Mouse (Mus musculus) testis, postnatal 10 days (tissue): Measurements from ENCODE around the gene Mafk.
A peak's percentile ranks its signal among the peaks of the same experiment; 100 is the strongest.

Experiments
- DNase-seq: peaks from one replicate; pipeline ENCODE4 v3.0.0; 2021; ENCODE audit warnings: low spot score

Gene Mafk

GRCm38 (mm10) chr5:139818801-139819200 lies 27.5 kb downstream of the Mafk start:
- DNase-seq: peak; percentile 78

GRCm38 (mm10) chr5:139819538-139820181 lies 28.3 kb downstream of the Mafk start, which contains the start of gene Tmem184a:
Tmem184a (minus strand) TSS chr5:139819917.
- no peak for DNase-seq

- DNase-seq: no peak
Observed at GRCm38 (mm10) chr5:139821466-139822459, 30.4 kb downstream of the Mafk start.

GRCm38 (mm10) chr5:139824531-139824930 lies 33.2 kb downstream of the Mafk start:
- no peak for DNase-seq

- DNase-seq: no peak
Observed at GRCm38 (mm10) chr5:139825947-139826346, 34.6 kb downstream of the Mafk start.

- peak; percentile 89 for DNase-seq
Observed at GRCm38 (mm10) chr5:139826357-139827055, 35.2 kb downstream of the Mafk start, which contains the start of the genes Gm26938 and Psmg3. Gm26938 (minus strand) TSS chr5:139826407. Psmg3 (minus strand) TSS chr5:139826885.

GRCm38 (mm10) chr5:139827593-139827992 lies 36.3 kb downstream of the Mafk start:
- DNase-seq: no peak

- no peak for DNase-seq
Observed at GRCm38 (mm10) chr5:139829384-139829783, 38.1 kb downstream of the Mafk start.

GRCm38 (mm10) chr5:139830734-139831133 lies 39.4 kb downstream of the Mafk start:
- no peak for DNase-seq

GRCm38 (mm10) chr5:139832125-139832524 lies 40.8 kb downstream of the Mafk start:
- DNase-seq: no peak

GRCm38 (mm10) chr5:139835706-139836105 lies 44.4 kb downstream of the Mafk start:
- no peak for DNase-seq

GRCm38 (mm10) chr5:139838476-139838892 lies 47.2 kb downstream of the Mafk start:
- DNase-seq: peak; percentile 88

- no peak for DNase-seq
Observed at GRCm38 (mm10) chr5:139839142-139839541, 47.8 kb downstream of the Mafk start.

- peak; percentile 63 for DNase-seq
Observed at GRCm38 (mm10) chr5:139849626-139850320, 58.5 kb downstream of the Mafk start.
